Mouse (Mus musculus) embryo, embryonic 11.5 days (tissue): ENCODE data around the gene Grn.

Experiments used
- DNase-seq: peaks from one replicate; pipeline ENCODE4 v3.0.0-alpha.2; 2012; ENCODE audit warnings: low read depth, low spot score

Gene Grn

DNA sequence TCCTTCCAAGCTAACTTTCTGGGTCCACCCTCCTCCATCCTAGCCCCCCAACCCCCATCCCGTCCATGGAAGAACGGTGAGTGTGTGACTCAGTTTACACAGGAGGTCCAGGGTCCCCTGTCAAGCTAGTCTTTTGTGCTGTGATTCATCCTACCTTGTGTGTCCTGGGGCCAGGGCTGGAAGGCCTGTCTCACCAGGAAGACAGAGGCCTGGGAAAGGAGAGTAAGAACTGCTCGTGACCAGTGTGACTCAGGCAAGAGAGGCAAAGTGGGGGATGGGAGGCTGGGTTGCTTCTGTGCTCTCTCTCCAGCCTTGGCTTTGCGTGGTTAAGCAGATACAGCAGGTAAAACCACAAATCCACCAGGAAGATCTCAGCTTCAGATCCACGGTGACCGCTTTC lies 5.4 kb upstream of the Grn start:
- DNase-seq: no peak

DNA sequence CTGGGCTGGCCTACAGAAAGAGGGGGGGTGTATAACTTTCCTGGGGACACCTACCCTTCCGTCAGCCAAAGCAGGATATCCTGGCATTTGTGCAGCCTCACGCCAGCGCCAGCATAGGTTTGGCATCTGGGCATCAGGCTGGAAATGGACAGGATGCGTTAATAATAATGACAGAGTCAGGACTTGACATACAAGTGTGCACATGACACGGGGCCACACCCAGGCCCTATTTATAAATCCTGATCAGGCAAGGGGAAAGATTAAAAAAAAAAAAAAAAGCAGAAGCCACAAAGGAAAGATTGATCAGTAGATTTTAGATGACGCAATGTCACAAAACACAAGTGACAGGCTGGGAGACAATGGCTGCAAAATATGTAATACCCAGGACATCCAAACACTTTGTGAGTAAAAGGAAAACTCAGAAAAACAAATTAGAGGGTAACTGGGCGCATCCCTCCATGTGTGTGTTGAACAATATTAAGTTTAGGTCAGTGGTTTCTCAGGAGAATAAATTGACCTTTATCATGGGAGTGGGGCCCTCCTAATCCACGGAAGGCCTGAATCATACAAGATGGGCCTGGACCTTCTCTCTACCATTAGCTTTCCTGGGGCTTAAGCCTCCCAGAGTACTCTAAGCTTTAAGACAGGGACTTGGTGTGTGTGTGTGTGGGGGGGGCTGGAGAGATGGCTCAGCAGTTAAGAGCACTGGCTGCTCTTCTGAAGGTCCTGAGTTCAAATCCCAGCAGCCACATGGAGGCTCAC lies 4.4 kb upstream of the Grn start:
- no peak for DNase-seq

DNA sequence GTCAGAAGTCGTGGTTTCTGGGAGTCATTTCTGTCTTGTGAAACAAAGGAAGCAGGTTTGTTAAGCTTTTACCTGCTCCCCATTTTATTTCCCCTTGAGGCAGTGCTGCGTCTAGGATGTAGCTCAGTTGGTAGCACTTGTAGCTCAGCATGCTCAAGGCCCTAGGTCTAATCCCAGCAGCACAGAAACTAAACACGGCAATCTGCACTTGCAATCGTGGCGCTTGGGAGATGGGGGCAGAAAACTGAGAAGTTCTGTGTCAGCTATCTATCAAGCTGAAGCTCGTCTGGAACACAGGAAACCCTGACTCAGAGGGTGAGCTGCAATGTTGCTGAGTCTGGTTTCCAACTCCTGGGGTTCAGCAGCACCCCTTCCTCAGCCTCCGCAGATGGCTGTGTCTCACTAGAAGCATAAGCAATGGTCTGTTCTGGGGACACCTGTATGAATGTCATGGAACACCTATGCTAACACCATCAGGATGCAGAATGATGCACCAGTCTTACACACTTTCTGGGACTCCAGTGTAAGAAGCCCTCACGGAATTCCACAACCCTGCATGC lies 1.1 kb upstream of the Grn start:
- DNase-seq: no peak

DNA sequence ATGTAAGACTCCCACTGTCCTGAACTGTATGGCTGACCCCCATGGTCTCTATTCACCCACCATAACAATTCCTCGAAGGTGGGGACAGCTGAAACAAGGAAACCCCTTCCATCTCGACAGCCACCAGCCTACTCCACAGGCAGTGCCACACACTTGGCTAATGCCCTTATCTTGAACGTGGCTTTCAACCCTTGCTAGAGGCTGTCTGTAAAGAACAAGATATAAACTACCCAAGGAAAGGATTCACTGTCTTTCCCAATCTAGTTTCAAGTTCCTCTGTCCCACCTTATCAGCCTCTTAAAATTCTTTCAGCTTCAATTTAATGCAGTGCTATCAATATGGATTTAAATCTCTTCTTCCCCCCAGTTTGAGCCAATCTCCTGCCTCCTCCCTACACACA lies 564 bp upstream of the Grn start:
- DNase-seq: no peak

DNA sequence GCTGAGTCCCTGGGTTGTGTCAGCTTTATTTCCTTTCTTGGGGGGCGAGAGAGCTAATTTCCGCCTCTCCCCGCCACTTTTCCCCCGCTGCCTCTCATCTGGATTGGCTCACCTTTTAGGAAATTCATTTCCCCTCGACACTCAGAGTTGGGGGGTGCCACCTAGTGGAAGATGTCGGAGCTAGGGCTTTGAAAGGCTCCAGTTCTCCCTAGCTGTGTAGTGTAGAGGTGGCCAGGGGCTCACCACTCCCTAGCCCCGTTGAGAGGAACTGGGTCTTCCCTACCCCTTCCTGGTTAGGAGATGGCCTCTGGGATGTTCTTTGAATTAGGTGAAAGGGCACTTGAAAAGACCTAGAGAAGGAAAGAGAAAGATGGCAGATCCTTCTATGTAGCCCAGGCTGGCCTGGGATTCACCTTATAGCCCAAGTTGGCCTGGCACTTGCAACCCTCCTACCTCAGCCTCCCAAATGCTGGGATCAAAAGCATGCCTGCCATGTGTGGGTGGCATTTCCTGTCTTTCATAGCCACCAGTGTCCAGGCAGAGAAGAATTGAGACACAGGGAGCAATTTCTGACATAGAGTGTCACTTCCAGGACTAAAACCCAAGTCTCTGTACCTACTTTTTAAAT lies 1.0 kb downstream of the Grn start:
- peak; percentile 78 for DNase-seq

DNA sequence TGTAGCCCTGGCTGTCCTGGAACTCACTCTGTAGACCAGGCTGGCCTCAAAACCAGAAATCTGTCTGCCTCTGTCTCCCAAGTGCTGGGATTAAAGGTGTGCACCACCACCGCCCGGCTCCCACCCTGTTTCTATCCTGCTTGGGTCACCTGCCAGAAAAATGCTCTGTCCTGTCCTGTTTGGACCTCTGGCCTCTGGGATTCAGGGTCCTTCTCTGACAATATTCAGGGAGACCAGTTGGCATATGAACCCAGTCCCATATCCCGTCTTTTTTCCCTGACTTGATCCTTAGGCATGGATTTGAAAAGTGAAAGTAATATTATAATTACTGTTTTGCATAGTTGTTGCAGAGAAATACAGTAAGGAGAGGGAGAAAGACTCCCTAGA lies 1.6 kb downstream of the Grn start:
- no peak for DNase-seq

DNA sequence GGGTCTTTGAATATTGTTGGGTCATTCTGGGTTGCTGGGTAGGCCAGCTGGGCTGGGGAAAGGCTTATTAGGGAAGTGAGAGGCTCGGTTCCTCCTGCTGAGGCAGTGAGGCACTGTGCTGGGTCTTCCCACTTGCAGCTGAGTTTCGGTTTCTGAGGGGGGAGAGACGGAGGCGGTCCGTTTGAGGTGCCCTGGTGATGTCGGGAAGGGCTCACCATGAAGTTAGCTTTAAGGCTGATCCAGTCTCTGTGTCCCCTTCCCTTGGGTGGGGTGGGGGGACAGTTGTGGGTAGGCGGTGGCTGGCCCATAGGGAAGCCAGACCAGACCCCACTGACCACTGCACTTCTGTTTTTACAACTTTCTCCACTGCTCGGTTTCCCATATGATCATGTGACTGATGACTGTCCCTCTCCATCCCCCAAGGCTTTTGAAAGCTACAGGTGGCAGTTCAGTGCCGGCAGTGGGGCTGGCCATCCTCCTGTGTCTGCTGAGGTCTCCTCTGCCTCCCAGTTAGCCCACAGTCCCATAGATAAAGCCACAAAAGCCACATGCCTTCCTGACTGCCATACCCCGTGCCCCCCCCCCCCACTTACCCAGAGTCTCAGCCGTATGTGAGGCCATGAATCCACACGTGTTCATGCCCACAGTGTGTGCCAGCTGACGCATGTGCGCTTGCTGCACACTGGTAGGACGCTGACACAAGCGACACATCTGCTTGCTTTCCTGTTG lies 2.2 kb downstream of the Grn start:
- no peak for DNase-seq

DNA sequence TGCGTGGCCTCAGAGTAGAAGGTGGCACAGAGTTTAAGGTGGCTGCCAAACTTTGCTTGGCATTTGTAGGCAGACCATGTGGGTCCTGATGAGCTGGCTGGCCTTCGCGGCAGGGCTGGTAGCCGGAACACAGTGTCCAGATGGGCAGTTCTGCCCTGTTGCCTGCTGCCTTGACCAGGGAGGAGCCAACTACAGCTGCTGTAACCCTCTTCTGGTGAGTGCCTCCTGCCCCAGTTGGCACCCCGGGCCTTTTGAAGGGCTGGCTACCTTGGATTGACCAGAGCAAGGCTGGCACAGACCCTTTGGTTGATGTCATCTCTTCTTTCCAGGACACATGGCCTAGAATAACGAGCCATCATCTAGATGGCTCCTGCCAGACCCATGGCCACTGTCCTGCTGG lies 2.8 kb downstream of the Grn start:
- DNase-seq: no peak

DNA sequence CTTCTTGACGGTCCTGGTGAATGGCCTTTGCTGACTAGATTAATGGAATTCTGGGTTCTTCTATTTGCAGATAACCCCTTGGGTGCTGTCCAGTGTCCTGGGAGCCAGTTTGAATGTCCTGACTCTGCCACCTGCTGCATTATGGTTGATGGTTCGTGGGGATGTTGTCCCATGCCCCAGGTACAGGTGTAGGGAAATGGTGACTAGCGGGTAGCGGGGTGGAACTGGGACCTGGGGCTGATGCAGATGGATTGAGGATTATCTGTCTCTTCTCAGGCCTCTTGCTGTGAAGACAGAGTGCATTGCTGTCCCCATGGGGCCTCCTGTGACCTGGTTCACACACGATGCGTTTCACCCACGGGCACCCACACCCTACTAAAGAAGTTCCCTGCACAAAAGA lies 3.8 kb downstream of the Grn start:
- DNase-seq: no peak

GRCm38 (mm10) chr11:102434406-102434805 lies 4.3 kb downstream of the Grn start:
- DNase-seq: peak; percentile 79

DNA sequence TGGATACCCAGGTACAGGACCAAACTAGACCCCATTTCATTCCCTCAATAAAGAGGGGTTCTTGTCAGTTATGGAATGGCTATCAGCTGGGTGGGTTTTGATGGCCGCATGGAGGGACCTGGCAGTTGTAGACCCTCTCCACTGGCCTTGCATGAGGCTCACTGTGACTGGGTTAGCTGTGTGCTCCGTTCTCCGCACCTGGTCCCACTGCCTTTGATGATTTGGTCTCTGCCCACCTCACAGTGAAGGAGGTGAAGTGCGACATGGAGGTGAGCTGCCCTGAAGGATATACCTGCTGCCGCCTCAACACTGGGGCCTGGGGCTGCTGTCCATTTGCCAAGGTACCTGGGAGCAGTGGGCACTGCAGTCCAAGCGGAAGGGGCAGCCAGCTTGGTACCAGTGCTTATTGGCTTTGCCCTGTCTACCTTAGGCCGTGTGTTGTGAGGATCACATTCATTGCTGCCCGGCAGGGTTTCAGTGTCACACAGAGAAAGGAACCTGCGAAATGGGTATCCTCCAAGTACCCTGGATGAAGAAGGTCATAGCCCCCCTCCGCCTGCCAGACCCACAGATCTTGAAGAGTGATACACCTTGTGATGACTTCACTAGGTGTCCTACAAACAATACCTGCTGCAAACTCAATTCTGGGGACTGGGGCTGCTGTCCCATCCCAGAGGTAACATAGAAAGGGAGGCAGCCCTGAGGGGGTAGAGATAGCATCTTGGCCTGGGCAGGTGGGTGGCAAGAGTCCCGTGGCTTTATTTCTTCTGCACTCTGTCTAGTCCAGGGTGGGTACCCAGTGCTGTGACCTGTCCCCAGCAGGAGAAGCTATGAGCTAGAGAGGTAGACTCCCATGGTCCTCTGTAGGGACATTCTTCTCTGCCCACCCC lies 4.9 kb downstream of the Grn start:
- no peak for DNase-seq

- DNase-seq: no peak
Observed at GRCm38 (mm10) chr11:102435754-102436470, 5.8 kb downstream of the Grn start.

DNA sequence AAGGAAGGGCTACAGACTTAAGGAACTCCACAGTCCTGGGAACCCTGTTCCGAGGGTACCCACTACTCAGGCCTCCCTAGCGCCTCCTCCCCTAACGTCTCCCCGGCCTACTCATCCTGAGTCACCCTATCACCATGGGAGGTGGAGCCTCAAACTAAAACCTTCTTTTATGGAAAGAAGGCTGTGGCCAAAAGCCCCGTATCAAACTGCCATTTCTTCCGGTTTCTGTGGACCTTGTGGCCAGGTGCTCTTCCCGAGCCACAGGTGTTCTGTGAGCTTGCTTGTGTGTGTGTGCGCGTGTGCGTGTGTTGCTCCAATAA lies 6.3 kb downstream of the Grn start:
- no peak for DNase-seq

DNA sequence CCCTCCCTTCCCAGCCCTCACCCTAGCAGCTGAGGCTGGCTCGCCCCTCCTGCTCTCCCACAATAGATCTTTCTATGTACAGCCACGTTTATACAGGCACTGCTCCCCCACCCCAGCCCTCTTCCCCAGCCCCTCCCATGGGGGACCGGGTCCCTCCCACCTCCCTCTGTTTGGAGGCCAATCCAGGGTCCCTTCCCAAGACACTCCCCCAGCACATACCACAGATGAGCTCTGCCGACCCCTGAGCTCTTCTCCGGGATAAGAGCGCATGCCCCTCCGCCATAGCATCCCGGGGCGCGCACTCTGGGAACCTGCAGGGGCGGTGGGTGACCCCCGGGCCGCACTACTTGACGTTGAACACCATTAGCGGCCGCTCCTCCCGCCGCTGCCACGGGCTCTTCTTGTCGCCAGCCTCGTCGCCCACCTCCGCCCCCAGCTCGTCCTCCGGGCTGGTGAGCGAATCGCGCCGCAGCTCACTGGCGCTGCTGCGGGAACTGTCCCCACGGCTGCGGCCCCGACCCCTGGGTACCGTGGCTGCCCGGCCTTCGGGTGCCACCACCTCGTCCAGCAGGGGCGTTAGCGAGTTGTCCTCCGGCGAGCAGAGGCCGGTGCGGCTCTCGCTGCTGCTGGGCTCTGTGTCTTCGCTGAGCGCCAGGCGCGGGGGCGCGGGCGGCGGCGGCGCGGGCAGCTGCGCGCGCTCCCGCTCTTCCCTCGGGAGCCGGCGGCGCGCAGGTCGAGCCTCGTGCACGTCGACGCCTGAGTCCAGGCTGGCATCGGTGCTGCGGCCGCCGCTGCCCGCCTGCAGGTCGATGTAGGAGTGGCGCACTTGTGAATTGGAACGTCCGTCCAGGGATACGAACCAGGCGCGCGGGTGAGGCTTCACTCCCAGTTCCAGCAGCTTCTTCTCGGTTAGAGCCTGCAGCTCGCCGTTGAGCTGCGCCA lies 7.3 kb downstream of the Grn start:
- DNase-seq: no peak

DNA sequence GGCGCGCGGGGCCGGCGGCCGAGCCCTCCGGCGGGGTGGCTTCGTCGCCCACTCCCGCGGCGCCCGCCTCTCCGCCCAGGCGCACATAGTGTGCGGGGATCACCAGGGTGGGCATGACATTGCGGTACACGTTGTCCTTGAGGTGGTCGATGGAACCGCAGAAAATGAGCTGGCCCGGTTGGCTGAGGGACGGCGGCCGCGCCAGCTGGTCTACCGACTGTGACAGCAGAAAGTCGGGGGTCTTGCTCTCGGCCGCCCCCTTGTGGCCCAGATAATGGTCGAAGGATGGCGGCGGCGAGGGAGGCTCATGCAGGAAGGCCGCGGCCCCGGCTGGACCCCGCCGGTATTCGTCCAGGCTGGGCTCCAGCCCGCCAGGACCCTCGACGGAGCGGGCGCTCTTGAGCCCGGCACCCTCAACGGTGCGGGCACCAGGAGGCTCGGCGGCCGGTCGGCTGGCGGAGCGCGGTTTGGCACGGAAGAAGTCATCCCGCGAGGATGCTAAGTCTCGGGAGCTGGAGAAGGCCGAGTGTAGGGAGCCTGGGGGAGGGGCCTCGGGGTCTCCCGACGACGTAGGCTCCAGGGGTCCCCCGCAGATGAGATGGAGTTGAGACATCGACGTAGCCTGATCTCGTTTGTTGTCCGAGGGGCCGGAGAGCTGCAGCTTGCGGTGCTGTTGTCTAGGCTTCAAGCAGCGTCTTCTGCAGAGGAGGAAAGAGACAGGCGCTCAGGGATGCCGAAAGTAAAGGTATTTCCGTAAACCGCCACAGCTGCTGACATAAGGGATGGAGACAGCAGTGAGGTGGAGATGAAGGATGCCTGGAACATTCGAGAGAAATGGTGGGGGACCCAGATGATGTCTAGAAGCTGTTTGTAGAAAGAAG lies 8.3 kb downstream of the Grn start:
- peak; percentile 73 for DNase-seq

- DNase-seq: no peak
Observed at GRCm38 (mm10) chr11:102439093-102440082, 9.3 kb downstream of the Grn start.

- no peak for DNase-seq
Observed at GRCm38 (mm10) chr11:102440255-102440654, 10.1 kb downstream of the Grn start.

GRCm38 (mm10) chr11:102441434-102441833 lies 11.3 kb downstream of the Grn start:
- DNase-seq: no peak
